Mouse (Mus musculus) liver (tissue): ENCODE measurements at regions not wholly inside any gene's neighbourhood (a gene's known extent, or its start where the extent isn't known, plus 50 kb on each side); places are given as distances from the start of the nearest gene placed in this dataset.

Experiments
- DNase-seq: peaks from one replicate; pipeline ENCODE4 v3.0.0-alpha.2; 2020; ENCODE audit warnings: mixed read lengths

DNA sequence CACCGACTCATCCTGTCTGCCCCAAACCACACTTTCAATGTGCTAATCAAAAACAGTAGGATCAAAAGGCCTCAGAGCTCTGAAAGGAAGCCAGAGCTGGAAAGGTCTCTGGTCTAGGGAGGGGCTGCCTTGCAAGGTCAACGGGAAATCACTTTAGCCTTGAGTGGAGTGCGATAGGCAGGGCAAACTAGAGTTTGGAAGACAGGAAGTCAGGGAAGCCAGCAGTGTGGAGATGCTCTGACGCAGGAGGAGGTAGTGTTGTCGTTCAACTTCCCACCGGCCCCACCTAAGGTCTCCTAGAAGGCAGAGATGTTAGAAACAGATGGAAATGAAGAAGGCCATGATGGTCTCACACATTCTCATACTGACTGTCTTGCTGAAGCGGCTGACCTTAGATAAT, 52.0 kb upstream of the Trp53i11 start:
- no peak for DNase-seq

DNA sequence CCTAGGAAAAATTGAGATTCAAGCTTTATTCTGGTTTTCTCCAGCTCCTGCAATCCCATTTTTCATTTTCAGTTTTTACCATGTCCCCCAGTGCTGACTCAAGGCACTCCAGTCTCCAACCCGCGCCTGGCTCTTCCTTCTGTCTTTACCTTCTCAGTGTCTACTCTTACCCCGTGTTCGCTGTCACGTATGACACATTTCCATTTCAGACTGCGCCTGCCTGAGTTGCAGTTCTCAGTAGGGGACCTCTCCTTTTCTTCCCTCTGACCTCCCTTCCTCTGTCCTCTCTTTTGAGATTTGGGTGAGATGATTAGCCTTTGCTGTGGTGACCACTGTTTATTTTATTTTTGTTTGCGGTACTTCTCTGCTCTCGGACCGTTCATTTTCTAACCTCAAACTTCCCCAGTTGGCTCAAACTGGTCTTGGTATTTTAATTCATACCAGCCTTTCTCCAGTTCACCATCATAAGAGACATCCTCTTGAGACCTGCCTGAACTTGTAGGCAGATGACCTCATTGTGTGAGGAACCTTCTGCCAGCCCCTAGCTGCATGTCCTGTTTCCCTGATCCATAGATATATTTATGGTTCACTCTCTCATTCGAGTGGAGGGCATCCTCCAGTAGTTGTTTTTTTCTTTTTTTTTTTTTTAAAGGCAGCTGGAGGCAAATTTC, 53.9 kb upstream of the Trp53i11 start:
- no peak for DNase-seq

DNA sequence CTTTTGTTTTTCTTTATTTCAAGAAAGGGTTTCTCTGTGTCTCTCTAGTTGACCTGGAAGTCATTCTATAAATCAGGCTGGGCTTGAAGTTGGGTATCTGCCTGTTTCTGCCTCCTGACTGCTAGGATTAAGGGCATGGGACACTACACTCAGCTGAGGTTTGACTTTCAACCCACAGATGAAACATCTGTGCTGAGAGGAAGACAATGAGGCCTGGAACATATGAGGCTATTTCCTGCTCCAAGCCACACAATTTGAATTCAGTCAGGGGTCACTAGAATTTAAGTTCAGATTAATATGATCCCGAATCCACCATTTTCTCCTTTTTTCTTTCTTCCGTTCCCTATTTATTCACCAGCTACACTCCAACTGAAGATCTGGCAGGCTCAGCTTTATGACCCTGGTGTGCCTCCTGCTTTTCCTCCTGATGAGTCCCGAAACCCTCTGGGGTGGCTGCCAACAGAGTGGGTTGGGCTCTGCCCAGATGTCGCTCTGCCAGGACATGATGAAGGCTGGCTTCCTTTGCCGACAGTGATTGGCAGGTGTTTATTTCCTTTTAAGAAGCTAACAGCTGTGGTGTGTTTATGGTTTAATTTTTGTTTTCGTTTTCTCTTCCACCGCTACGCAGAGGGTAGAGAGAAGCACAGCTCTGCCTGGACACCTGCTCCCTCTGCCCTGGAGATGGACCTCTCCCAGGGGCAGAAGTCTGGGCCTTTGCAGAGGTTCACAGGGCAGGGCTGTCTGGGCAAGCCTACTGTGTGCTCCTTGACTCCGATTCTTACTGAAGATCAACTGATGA, 55.3 kb upstream of the Trp53i11 start:
- no peak for DNase-seq

DNA sequence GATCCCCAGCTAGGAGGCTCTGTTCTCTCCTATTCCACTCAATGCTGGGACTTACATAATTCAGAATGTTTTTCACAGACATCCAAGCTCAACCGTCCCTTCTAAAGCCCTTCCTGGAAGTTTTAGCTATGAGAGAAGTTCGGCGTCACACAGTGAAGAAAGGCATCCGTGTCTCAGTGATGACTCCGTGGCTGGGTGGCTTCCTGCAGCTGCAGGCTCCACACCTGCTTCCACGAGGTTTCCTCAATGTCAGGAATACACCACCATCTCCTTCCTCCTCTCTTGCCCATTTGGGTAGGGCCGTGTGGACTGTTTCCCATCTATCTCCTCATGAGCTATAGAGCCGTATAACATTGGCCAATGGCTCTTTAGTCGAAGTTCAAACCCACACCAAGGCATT, 56.1 kb upstream of the Trp53i11 start:
- DNase-seq = no peak

DNA sequence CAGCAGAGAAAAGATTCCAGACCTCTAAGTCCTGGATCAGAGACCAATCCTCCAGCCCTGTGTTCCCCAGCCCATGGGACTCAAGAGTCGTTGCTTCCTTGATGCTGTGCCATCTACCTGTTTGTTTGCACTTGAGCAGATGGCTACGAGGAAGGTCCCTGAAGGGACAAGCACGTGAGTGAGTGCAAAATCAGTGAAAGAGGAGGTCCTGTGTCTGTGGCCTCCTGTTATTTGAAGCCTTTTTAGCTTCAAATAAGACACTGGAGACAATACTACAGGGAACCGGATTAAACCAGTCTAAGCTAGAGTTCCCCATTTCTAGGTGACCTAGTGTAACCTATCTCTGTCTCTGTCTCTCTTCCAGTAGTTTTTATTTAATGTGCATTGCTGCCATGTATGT, 58.2 kb upstream of the Trp53i11 start:
- no peak for DNase-seq

DNA sequence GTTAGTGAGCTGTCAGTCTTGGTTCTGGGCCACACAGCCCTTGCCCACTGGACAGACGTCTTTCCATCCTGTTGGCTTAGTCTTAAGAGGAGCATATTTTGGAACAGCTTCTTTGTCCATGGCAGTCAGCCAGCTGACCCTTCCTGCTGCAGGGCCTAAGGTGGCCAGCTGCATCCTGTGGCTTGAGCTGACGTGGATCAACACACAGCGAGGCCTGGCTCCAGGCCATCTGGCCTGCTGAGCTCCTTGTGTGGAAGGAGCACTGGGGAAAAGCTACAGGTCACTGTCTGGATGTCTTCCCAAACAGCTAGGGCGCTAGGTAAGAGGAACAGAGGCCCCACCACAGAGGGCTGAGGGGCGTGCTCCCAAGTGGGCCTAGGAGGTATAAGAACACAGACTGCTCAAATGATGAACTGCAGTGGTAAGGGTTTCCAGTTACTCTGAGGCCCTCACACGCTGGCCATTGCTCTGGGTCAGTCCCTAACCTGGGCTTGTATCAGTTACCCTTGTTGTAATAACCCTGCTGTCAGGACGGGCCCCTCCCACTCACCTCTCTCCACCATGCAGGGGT, 60.7 kb upstream of the Trp53i11 start:
- peak; percentile 40 for DNase-seq

DNA sequence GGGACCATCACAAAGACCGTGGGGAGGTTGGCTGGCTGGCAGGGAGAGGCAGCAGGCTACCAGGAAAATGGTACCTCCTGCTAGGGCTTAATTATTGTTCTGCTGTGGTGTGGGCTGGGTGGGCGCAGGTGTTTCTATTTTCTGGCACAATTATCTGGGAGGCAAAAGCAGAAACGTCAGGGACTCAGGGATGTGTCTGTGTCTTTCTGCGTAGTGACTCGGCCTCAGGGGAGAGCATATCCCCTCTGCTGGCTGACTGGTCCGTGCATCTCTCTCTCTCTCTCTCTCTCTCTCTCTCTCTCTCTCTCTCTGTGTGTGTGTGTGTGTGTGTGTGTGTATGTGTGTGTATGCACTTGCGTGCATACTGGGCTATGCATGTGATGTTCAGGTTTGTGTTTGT, 61.2 kb upstream of the Trp53i11 start:
- no peak for DNase-seq

DNA sequence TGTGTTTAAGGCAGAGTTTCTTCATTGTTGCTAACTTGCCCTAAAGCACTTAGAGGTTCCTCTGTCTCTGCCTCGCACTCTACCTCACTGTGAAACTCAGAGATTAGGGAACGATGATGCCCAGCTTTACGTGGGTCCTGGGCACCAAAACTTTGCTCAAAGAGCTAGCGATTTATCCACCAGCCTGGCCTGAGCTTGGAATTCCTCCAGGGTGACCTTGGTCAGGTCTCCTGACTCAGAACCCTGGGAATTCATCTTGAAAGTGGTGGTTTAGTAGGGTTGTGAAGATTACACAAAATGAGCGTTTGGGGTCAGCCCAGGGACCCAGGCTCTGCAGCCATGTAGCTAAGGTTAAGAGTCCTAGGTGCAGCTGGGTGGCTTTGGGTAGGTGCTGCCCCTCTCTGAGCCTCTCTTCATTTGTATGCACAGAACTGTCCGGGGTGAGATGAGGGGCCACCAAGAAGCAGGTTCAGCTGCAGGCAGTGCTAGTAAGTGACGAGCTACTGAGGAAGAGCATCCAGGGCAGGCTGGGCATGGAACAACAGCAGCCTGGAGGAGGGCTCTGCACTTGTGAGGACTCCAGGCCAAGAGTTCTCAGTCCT, 62.4 kb upstream of the Trp53i11 start:
- no peak for DNase-seq

DNA sequence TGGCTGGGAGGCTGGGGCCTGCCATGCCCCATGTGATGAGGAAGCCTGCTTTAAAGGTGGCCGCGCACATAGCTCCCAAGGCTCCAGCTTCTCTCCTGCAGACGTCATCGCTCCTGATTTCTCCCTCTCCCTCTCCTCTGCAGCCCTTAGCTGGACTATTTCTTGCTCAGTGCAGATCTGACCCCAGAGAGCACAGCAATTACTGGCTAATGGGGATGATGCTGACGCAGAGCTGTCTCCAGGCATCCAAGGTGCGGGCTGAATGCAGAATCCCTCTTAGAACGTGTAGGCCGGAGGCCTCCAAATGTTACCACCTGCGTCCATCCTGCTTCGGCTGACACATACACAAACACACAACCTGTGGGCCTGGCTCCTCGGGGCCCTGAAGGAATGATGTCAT, 63.5 kb upstream of the Trp53i11 start:
- no peak for DNase-seq

DNA sequence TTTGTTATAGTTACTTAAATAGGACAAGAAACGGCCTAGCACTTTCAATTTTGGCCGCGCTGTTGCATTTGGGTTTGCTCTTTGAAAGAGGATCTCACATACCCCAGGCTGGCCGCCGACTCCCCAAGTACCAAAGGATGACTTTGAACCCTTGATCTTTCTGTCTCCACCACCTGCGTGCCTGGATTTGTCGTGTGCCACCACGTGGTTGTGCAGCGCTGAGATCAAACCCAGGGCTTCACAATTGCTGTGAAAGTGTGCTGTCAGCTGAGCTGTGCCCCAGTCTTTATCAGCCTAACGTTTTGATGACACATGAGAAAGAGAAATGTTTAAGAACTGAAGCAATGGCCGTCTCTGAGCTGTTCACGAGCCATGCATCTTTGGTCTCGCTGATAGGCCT, 67.0 kb upstream of the Trp53i11 start:
- DNase-seq = no peak

DNA sequence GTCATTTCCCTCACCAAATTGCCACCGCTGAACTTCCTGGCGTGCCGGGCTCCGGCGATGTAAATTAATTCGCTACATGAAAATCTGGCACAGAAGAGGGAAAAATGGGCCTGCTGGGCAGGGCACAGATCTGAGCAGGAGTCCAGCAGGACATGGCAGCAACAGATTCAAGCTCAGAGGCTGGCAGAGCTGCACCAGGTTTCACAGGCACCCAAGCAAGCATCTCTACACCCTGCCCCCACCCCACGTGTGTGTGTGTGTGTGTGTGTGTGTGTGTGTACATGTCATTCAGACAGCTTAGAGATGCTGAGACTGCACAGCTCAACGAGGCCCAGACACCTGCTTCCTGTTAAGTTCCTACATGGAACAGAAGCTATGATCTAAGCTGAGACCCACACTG, 68.3 kb upstream of the Trp53i11 start:
- no peak for DNase-seq

DNA sequence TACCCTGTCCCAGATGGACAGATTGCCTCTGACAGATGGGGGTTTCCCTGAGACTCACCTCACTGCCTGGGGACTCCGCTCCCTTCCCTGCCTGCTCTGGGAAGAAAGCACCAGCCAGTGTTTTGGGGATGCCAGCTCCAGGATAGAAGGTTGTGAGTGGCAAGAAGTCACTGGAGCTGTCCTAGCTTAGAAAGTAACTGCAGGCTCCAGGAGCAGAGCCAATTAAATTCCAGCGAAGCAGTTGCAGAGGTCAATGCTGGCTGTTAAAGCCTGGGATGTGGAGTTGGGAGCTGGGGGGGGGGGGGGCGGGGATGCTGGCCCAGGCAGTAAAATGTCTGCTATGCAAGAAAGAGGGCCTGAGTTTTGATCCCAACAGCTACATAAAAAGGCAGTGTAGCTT, 69.3 kb upstream of the Prdm11 start:
- DNase-seq = no peak

DNA sequence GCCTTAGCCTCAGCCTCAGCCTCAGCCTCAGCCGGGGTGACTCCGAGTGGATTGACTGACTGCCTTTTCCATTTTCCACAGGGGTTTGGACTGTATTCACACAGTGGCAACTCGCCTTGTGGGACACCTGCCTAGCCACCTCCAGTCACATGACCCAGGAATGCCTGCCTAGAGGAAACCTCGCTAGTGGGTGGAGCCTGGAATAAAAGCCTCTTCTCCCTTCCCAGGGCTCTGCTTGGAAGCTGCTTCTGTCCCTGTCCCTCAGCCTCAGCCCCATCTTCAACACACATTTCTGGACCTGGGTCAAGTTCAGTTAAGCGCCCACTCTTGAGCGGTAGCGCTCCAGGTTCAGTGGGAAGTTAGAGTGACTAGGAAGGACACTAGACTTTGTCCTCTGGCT, 68.0 kb upstream of the Prdm11 start:
- no peak for DNase-seq

DNA sequence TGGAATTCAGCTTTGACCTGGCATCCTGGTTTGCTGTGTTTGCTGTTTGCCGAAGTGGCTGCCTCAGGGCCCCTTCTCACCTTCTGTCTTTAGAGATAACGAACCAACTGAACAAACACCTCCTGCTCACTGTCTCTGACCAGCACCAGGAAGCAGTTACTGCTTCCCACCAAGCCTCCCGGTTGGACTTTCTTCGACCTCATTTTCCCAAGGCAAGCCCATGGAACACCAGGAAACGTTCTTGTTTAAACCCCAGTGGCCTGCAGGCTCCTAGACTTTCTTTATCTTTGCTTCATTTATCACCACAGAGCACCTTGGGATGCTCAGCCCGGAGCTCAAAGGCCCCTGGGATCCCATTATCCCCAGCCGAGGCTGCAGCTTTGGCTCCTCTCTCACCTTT, 66.4 kb upstream of the Prdm11 start:
- no peak for DNase-seq

DNA sequence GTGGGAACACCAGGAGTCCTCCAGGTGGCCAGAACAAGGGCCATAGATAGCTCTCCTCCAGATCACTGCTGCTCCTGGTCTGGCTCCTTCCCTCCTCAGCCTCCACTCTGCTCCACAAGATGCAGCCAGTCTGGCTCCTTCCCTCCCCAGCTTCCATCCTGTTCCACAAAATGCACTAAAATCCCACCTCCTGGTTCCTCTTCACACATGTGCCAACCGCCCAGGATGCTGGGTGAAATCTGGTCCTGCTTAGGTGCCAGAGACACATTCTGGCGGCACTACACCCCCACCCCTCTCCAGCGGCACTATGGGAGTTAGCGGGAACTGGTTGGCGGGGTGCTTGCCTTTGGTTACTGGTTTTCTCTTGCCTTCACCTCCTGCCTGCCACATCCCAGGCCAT, 64.9 kb upstream of the Prdm11 start:
- DNase-seq = no peak

DNA sequence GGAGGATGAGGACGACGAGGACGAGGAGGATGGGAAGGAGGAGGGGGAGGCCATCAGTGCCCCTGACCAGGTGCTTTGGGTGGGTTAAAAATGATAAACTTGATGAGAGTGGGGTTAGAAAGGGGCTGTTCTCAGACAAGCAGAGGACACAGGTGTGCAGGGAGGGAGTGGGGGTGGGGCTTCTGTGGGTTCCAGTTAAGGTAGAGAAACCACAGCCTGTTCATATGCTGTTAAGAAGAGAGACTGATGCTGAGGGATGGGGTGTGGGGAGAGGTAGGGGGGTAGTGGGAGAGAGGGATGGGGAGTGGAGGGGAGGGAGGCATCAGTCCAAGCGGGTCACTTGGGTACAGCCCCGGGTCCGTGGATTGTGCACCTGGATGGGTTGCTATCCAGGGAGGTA, 60.6 kb upstream of the Prdm11 start:
- DNase-seq = no peak

DNA sequence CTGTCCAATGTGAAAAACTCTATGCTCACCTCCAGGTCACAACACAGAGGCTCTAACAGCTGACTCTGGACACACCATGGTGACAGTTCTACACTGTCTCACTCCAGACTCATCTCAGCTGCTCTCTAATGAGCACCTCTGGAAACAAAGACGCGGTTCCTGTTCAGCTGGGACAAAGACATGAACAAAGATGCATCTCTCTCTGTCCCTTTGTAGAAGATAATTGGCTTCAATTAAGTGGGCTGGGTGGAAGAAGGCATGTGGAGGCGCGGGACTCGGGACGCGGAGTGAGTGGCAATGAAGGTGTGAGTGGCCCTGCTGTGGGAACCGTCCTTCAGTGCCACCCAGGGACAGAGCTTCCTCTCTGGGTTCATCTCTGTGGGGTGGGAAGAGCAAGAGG, 56.0 kb upstream of the Prdm11 start:
- no peak for DNase-seq

DNA sequence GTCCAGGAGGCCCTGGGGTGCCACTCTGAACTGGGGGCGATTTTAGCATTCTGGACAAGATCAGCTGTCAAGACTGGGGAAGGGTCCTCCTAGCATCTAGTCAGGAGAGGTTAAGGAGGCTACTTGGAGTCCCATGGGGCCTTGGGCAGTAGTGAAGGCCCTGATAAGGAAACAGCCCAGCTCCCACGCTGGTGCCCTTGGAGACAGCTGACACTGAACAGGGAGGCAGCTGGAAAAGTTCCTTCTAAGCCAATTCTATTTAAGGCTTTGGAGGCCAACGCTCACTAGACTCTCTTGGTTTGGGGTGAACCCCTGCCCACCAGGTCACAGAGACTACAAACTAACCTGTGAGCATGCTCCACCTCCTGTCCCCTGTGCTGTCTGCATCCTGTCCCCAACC, 53.8 kb upstream of the Prdm11 start:
- DNase-seq = no peak

DNA sequence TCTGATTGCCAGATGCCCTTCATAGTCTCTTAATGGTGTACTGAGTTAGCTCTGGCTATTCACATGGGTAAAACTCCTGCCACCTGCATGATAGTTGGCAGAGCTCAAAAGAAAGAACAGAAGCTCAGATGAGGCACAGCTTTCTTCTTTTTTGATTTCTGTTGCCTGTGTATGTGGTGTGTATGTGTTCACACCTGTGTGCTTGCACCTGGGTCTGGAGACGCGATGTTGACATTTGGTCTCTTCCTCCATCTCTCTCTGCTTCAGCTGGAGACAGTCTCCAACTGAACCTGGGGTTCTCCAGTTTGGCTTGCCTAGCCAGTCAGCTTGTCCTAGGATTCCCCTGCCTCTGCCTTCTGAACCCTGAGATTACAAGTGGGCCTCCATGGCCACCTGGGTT, 51.0 kb upstream of the Prdm11 start:
- no peak for DNase-seq

DNA sequence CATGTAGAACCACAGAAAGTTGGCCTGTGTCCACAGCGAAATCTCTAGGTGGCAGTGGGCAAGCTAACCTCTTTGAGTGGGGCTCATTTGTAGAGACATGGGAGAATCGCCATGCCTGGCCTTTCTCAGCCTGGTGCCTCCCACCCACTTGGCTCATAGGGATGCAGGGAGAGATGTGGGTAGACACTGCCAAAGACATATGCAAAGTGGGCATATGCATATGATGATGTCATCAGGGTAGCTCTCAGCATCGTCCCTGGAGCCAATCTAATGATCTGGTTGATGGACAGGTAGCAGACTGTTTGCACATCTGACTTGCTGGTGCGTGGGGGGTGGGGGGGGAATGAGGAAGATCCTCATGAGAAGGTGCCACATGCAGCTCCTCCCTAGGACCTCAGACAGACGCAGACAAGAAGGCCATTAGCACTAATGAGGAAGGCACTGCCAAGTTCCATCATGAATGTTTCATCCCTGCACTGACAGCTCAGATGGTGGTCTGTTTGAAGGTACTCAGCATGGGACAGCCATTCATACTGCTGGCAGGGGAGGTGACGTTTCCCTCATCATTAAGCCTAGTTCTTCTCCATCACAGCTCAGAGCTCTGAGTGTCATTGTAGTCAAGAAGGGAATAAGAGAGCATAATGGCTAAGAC, 50.2 kb upstream of the Prdm11 start:
- no peak for DNase-seq
